ENCODE assay signal across 10 mouse cellular contexts in genomic region chr3:79576865-79577264, GRCm38 (mm10). TPM values are rescaled to one million over a fixed set of nuclear protein-coding genes. Genes with fewer than 3 reads are reported as not detected.
DNase-seq lines count a peak whose midpoint lies in the region; ATAC-seq lines count a peak whose summit lies in the region.
"Had no signal": no experiment of that assay in that cellular context is flagged by ENCODE, and none has a peak within 500 bp of the region (broad histone marks: within the 10 kb centered on the region; RNA-seq: fewer than 3 reads in every experiment).

No protein-coding gene starts in this region.

- no peak overlapping the region for H3K27ac ChIP-seq in heart, embryonic 14.5 days (replicated peaks in 1 of 2; ENCODE audit: control insufficient read depth in 1 of 2, insufficient read depth in 1 of 2, low read depth in 2 of 2, low read length in 2 of 2)
- H3K27ac ChIP-seq in limb, embryonic 12.5 days = no peak overlapping the region
- H3K27ac ChIP-seq in limb, embryonic 10.5 days = no peak overlapping the region
- no peak overlapping the region for H3K27ac ChIP-seq in hindbrain, embryonic 15.5 days (replicated peaks)
- H3K27ac ChIP-seq in midbrain, embryonic 16.5 days (ENCODE audit: low read length) = no peak overlapping the region

- 11% methylated on average over 5 of the region's 5 CpGs for WGBS in heart, embryonic 14.5 days
- WGBS in limb, embryonic 12.5 days = 48% methylated on average over 5 of the region's 5 CpGs
- WGBS in limb, embryonic 10.5 days = 41% methylated on average over 5 of the region's 5 CpGs
- WGBS in hindbrain, embryonic 15.5 days = 24% methylated on average over 5 of the region's 5 CpGs
- WGBS in midbrain, embryonic 16.5 days = 31% methylated on average over 5 of the region's 5 CpGs

- no peak overlapping the region for H3K4me3 ChIP-seq in heart, embryonic 14.5 days (ENCODE audit: control insufficient read depth in 1 of 2, insufficient read depth in 1 of 2, low read depth in 1 of 2, low read length in 2 of 2)
- H3K4me3 ChIP-seq in limb, embryonic 12.5 days (replicated peaks) = no peak overlapping the region
- no peak overlapping the region for H3K4me3 ChIP-seq in limb, embryonic 10.5 days
- no peak overlapping the region for H3K4me3 ChIP-seq in hindbrain, embryonic 15.5 days
- no peak overlapping the region for H3K4me3 ChIP-seq in midbrain, embryonic 16.5 days (ENCODE audit: low read depth, low read length)

- H3K4me2 ChIP-seq in heart, embryonic 14.5 days (ENCODE audit: low read length) = peak overlapping the region; percentile 19; the same call in 1 of the 2 replicates
- H3K4me2 ChIP-seq in limb, embryonic 12.5 days = 0 out of 2 replicates have a peak overlapping the region, but pooled peaks have one; percentile 35
- H3K4me2 ChIP-seq in hindbrain, embryonic 15.5 days = no peak overlapping the region
- no peak overlapping the region for H3K4me2 ChIP-seq in midbrain, embryonic 16.5 days (ENCODE audit: low read length)

- no peaks in the 10 kb centered on the region for H3K27me3 ChIP-seq in heart, embryonic 14.5 days (ENCODE audit: control insufficient read depth, insufficient read depth, low read length)
- no peaks in the 10 kb centered on the region for H3K27me3 ChIP-seq in limb, embryonic 12.5 days
- no peaks in the 10 kb centered on the region for H3K27me3 ChIP-seq in limb, embryonic 10.5 days (ENCODE audit: low read depth, poor library complexity, severe bottlenecking)
- no peaks in the 10 kb centered on the region for H3K27me3 ChIP-seq in hindbrain, embryonic 15.5 days
- H3K27me3 ChIP-seq in midbrain, embryonic 16.5 days (ENCODE audit: control insufficient read depth, insufficient read depth, low read depth, low read length) = no peaks in the 10 kb centered on the region

- intact Hi-C loops in heart, postnatal 36 days (cut with DNase I) = no loop called here

- no peak for ATAC-seq in heart, embryonic 14.5 days (ENCODE audit: insufficient number of reproducible peaks, insufficient read depth, low FRiP score, low read depth)
- ATAC-seq in limb, embryonic 12.5 days (ENCODE audit: insufficient number of reproducible peaks, insufficient read depth, low FRiP score, low TSS enrichment, low read depth) = no peak
- ATAC-seq in hindbrain, embryonic 15.5 days (ENCODE audit: low FRiP score, low read depth) = 0 out of 2 replicates have a peak, but pooled peaks have one; percentile 28
- peak; percentile 37 for ATAC-seq in midbrain, embryonic 16.5 days

- H3K4me1 ChIP-seq in heart, embryonic 14.5 days (ENCODE audit: control insufficient read depth in 2 of 2, insufficient read depth in 2 of 2, low read length in 2 of 2) = peaks cover 5 to 6% of the 10 kb centered on the region in 2 experiments; a peak in 3 of 4 replicates
- peaks cover 11% of the 10 kb centered on the region for H3K4me1 ChIP-seq in limb, embryonic 12.5 days (replicated peaks)
- H3K4me1 ChIP-seq in limb, embryonic 10.5 days = peaks cover 14% of the 10 kb centered on the region
- H3K4me1 ChIP-seq in hindbrain, embryonic 15.5 days (replicated peaks) = peaks cover 9% of the 10 kb centered on the region; the same call in 1 of the 2 replicates
- peaks cover 10% of the 10 kb centered on the region for H3K4me1 ChIP-seq in midbrain, embryonic 16.5 days (ENCODE audit: control insufficient read depth, insufficient read depth, low read length)

- H3K9ac ChIP-seq in heart, embryonic 14.5 days (ENCODE audit: low read length) = peak overlapping the region; percentile 5; the same call in 1 of the 2 replicates
- no peak overlapping the region for H3K9ac ChIP-seq in limb, embryonic 12.5 days (replicated peaks)
- H3K9ac ChIP-seq in hindbrain, embryonic 15.5 days = no peak overlapping the region
- no peak overlapping the region for H3K9ac ChIP-seq in midbrain, embryonic 16.5 days (ENCODE audit: low read depth, low read length)

- no peaks in the 10 kb centered on the region for H3K36me3 ChIP-seq in heart, embryonic 14.5 days (ENCODE audit: control insufficient read depth, insufficient read depth, low read length)
- no peaks in the 10 kb centered on the region for H3K36me3 ChIP-seq in limb, embryonic 12.5 days
- H3K36me3 ChIP-seq in limb, embryonic 10.5 days = no peaks in the 10 kb centered on the region
- H3K36me3 ChIP-seq in hindbrain, embryonic 15.5 days = no peaks in the 10 kb centered on the region
- no peaks in the 10 kb centered on the region for H3K36me3 ChIP-seq in midbrain, embryonic 16.5 days (ENCODE audit: control insufficient read depth, insufficient read depth, low read length)

- H3K9me3 ChIP-seq in heart, embryonic 14.5 days (ENCODE audit: control insufficient read depth, low read length) = no peaks in the 10 kb centered on the region
- no peaks in the 10 kb centered on the region for H3K9me3 ChIP-seq in limb, embryonic 12.5 days
- H3K9me3 ChIP-seq in limb, embryonic 10.5 days (replicated peaks) = no peaks in the 10 kb centered on the region
- no peaks in the 10 kb centered on the region for H3K9me3 ChIP-seq in hindbrain, embryonic 15.5 days
- H3K9me3 ChIP-seq in midbrain, embryonic 16.5 days (replicated peaks; ENCODE audit: control insufficient read depth, low read length, poor library complexity, severe bottlenecking) = no peaks in the 10 kb centered on the region

- DNase-seq in heart, postnatal 36 days = no peak
- DNase-seq in limb, embryonic 10.5 days (ENCODE audit: low spot score) = no peak
- no peak for DNase-seq in gastrocnemius, postnatal 25 days
- no peak for DNase-seq in ovary, postnatal 14 days (ENCODE audit: low spot score)
- DNase-seq: adrenal gland, postnatal 14 days; gastrocnemius, postnatal 10 days had no signal

RNA-seq across cellular contexts. Expression of gene Fnip2, which starts 9.3 kb away (rescaled TPM):
- 4.3 and 4.5 TPM in 2 replicates for polyA plus RNA-seq in heart, embryonic 14.5 days (2014; fragmentation: Nextera tagmentation; extraction: Ambion mirVana)
- 10 to 100 TPM; 13.8 to 20.3 TPM for total RNA-seq in heart, postnatal 36 days (2021)
- polyA plus RNA-seq in limb, embryonic 12.5 days (2016; fragmentation: Nextera tagmentation; extraction: Ambion mirVana) = 6.0 and 6.4 TPM in 2 replicates
- 5.2 and 5.7 TPM in 2 replicates for polyA plus RNA-seq in limb, embryonic 10.5 days (2016; fragmentation: Nextera tagmentation; extraction: Ambion mirVana)
- 7.1 and 7.8 TPM in 2 replicates for polyA plus RNA-seq in hindbrain, embryonic 15.5 days (2015; fragmentation: Nextera tagmentation; extraction: Ambion mirVana)
- polyA plus RNA-seq in midbrain, embryonic 16.5 days (2015; fragmentation: Nextera tagmentation; extraction: Ambion mirVana) = 6.4 and 6.9 TPM in 2 replicates
- total RNA-seq in gastrocnemius, postnatal 25 days (2021) = 1 to 10 TPM; 3.9 to 4.4 TPM

RNA-seq across cellular contexts. Expression of gene Ppid, which starts 14.3 kb away (rescaled TPM):
- 95.6 and 95.7 TPM in 2 replicates for polyA plus RNA-seq in heart, embryonic 14.5 days (2014; fragmentation: Nextera tagmentation; extraction: Ambion mirVana)
- 10 to 100 TPM; 37.6 to 39.4 TPM for total RNA-seq in heart, postnatal 36 days (2021)
- polyA plus RNA-seq in limb, embryonic 12.5 days (2016; fragmentation: Nextera tagmentation; extraction: Ambion mirVana) = 208 and 211 TPM in 2 replicates
- 245 and 281 TPM in 2 replicates for polyA plus RNA-seq in limb, embryonic 10.5 days (2016; fragmentation: Nextera tagmentation; extraction: Ambion mirVana)
- polyA plus RNA-seq in hindbrain, embryonic 15.5 days (2015; fragmentation: Nextera tagmentation; extraction: Ambion mirVana) = 145 and 146 TPM in 2 replicates
- 148 and 157 TPM in 2 replicates for polyA plus RNA-seq in midbrain, embryonic 16.5 days (2015; fragmentation: Nextera tagmentation; extraction: Ambion mirVana)
- 10 to 100 TPM; 34.6 to 42.5 TPM for total RNA-seq in gastrocnemius, postnatal 25 days (2021)

RNA-seq across cellular contexts. Expression of gene 4930579G24Rik, which starts 52.0 kb away (rescaled TPM):
- 25.1 and 26.1 TPM in 2 replicates for polyA plus RNA-seq in heart, embryonic 14.5 days (2014; fragmentation: Nextera tagmentation; extraction: Ambion mirVana)
- total RNA-seq in heart, postnatal 36 days (2021) = 1 to 10 TPM; 2.2 to 2.6 TPM
- polyA plus RNA-seq in limb, embryonic 12.5 days (2016; fragmentation: Nextera tagmentation; extraction: Ambion mirVana) = 39.6 and 41.2 TPM in 2 replicates
- polyA plus RNA-seq in limb, embryonic 10.5 days (2016; fragmentation: Nextera tagmentation; extraction: Ambion mirVana) = 30.8 and 33.4 TPM in 2 replicates
- polyA plus RNA-seq in hindbrain, embryonic 15.5 days (2015; fragmentation: Nextera tagmentation; extraction: Ambion mirVana) = 7.0 and 7.2 TPM in 2 replicates
- 5.3 and 6.4 TPM in 2 replicates for polyA plus RNA-seq in midbrain, embryonic 16.5 days (2015; fragmentation: Nextera tagmentation; extraction: Ambion mirVana)
- total RNA-seq in gastrocnemius, postnatal 25 days (2021) = 1 to 10 TPM; 1.2 to 1.4 TPM

RNA-seq across cellular contexts. Expression of gene Etfdh, which starts 52.4 kb away (rescaled TPM):
- 189 and 203 TPM in 2 replicates for polyA plus RNA-seq in heart, embryonic 14.5 days (2014; fragmentation: Nextera tagmentation; extraction: Ambion mirVana)
- total RNA-seq in heart, postnatal 36 days (2021) = 100 to 1,000 TPM; 564 to 620 TPM
- polyA plus RNA-seq in limb, embryonic 12.5 days (2016; fragmentation: Nextera tagmentation; extraction: Ambion mirVana) = 45.0 and 46.8 TPM in 2 replicates
- 34.6 and 40.8 TPM in 2 replicates for polyA plus RNA-seq in limb, embryonic 10.5 days (2016; fragmentation: Nextera tagmentation; extraction: Ambion mirVana)
- polyA plus RNA-seq in hindbrain, embryonic 15.5 days (2015; fragmentation: Nextera tagmentation; extraction: Ambion mirVana) = 44.5 and 44.9 TPM in 2 replicates
- 39.4 and 40.8 TPM in 2 replicates for polyA plus RNA-seq in midbrain, embryonic 16.5 days (2015; fragmentation: Nextera tagmentation; extraction: Ambion mirVana)
- 100 to 1,000 TPM; 106 to 115 TPM for total RNA-seq in gastrocnemius, postnatal 25 days (2021)

Comparison
In these comparisons a context has a peak if more than half of its experiments do, and no peak if none do; other contexts are left out.
1. ATAC-seq: peak in hindbrain, embryonic 15.5 days (single experiment) and midbrain, embryonic 16.5 days (single experiment); none in heart, embryonic 14.5 days (single experiment) and limb, embryonic 12.5 days (single experiment).
2. H3K4me2 ChIP-seq: peak in heart, embryonic 14.5 days (single experiment) and limb, embryonic 12.5 days (single experiment); none in hindbrain, embryonic 15.5 days (single experiment) and midbrain, embryonic 16.5 days (single experiment).